Mouse (Mus musculus) adrenal gland, adult 10 weeks (tissue): ENCODE data around the gene Rtp4. TPM values are rescaled to one million over a fixed set of nuclear protein-coding genes. Genes with fewer than 3 reads are reported as not detected.

Experiments used
- polyA plus RNA-seq: library from polyadenylated mRNA; stranded (reverse); fragments of 350-450 nt; fragmentation: Illumina TruSeq; extraction: RNeasy Lipid Tissue Mini Kit (QIAGEN cat#74804); gene quantifications from one replicate; pipeline ENCODE4 v1.2.3, GENCODE M21; 2014; ENCODE audit warnings: low read depth, low replicate concordance

The Rtp4 gene
- polyA plus RNA-seq = 64.1 TPM

GRCm38 (mm10) chr16:23520235-23520871 lies at the start of gene Rtp4, which contains the start of gene Masp1:
Rtp4 (plus strand) TSS chr16:23520291.
Masp1 (minus strand) TSS chr16:23520815.

Other genes with a start within 250 kb of the Rtp4 start
- gene Rtp1, start 91.2 kb upstream of the Rtp4 start, polyA plus RNA-seq = not detected
- gene Masp1, start 524 bp downstream of the Rtp4 start, polyA plus RNA-seq = 73.3 TPM